ENCODE assay signal across 28 mouse cellular contexts in the genomic region with DNA sequence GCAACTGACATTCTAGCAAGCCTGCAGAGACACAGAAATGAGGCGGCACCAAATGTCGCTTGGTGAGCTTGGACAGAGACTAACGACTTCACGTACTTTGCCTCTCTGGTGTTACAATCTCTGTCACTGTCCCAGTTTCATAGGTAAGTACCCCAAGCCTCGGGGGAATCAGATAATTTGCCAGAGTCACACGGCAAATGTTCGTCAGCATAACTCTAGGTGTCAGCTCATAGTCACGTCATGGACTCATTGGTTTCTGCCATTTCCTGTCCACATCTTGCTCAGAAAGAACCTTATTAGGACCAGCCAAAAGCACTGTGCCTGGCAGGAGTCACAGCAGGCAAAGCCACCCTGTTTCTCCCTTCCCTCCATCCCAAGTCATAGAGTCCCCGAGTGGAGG. TPM values are rescaled to one million over a fixed set of nuclear protein-coding genes. Genes with fewer than 3 reads are reported as not detected.
"Had no signal": no experiment of that assay in that cellular context is flagged by ENCODE, and none has a peak within 500 bp of the region (broad histone marks: within the 10 kb centered on the region; RNA-seq: fewer than 3 reads in every experiment).

No protein-coding gene starts in this region.

- H3K4me2 ChIP-seq: kidney, embryonic 15.5 days; liver, embryonic 13.5 days; lung, embryonic 14.5 days had no signal

- H3K27me3 ChIP-seq: kidney, embryonic 15.5 days had no signal

- H3K9me3 ChIP-seq: kidney, embryonic 15.5 days; liver, embryonic 13.5 days had no signal

- H3K36me3 ChIP-seq: kidney, embryonic 15.5 days; liver, embryonic 13.5 days had no signal

- H3K9ac ChIP-seq: kidney, embryonic 15.5 days; liver, embryonic 13.5 days; lung, embryonic 14.5 days had no signal

- H3K4me3 ChIP-seq: kidney, embryonic 15.5 days; left cerebral cortex, adult 2 months; liver, embryonic 13.5 days; myocyte had no signal

- ATAC-seq: lung, postnatal 0 days; midbrain, embryonic 16.5 days had no signal

- H3K4me1 ChIP-seq: liver, embryonic 13.5 days had no signal

- H3K27ac ChIP-seq: kidney, embryonic 15.5 days; left cerebral cortex, adult 2 months; liver, embryonic 13.5 days; macrophage had no signal

- DNase-seq: kidney, adult 11 months; kidney, adult 8-10 months; kidney, postnatal 10 days; kidney, postnatal 36 days; layer of hippocampus, postnatal 36 days; liver, embryonic 13.5 days; lung, embryonic 14.5 days; right cerebral cortex, postnatal 25 days; thymus, adult 18-20 months; thymus, postnatal 36 days had no signal

RNA-seq across cellular contexts. Expression of a gene that starts 5.7 kb away (rescaled TPM):
- total RNA-seq: layer of hippocampus, adult 8-10 months; layer of hippocampus, postnatal 10 days; layer of hippocampus, postnatal 36 days; left cerebral cortex, adult 2 months; left cerebral cortex, postnatal 10 days; left cerebral cortex, postnatal 36 days; megakaryocyte, adult 5-6 weeks; monocyte, adult 5-6 weeks had no signal
- polyA plus RNA-seq: limb, embryonic 11.5 days; macrophage; midbrain, embryonic 16.5 days had no signal

RNA-seq across cellular contexts. Expression of a gene that starts 55.9 kb away (rescaled TPM):
- total RNA-seq: layer of hippocampus, postnatal 10 days; layer of hippocampus, postnatal 36 days; left cerebral cortex, adult 2 months; left cerebral cortex, postnatal 10 days; left cerebral cortex, postnatal 36 days; liver, adult 2 months; monocyte, adult 5-6 weeks had no signal
- polyA plus RNA-seq: limb, embryonic 11.5 days; liver, adult 2 months; liver, embryonic 16.5 days; lung, embryonic 14.5 days; macrophage; midbrain, embryonic 16.5 days; neural tube, embryonic 11.5 days; neural tube, embryonic 14.5 days; spleen, adult 2 months had no signal
